Comparison of ENCODE assay signal across 23 mouse cellular contexts in genomic region chr11:9226399-9226798, GRCm38 (mm10). TPM values are rescaled to one million over a fixed set of nuclear protein-coding genes. Genes with fewer than 3 reads are reported as not detected.
"Had no signal": no experiment of that assay in that cellular context is flagged by ENCODE, and none has a peak within 500 bp of the region (broad histone marks: within the 10 kb centered on the region; RNA-seq: fewer than 3 reads in every experiment).

No protein-coding gene starts in this region.

- H3K4me2 ChIP-seq: limb, embryonic 13.5 days; liver, embryonic 12.5 days; liver, embryonic 15.5 days; lung, embryonic 14.5 days; midbrain, embryonic 11.5 days had no signal

- H3K36me3 ChIP-seq: limb, embryonic 10.5 days; limb, embryonic 13.5 days; liver, embryonic 12.5 days; liver, embryonic 15.5 days had no signal

- H3K4me1 ChIP-seq: limb, embryonic 10.5 days; limb, embryonic 13.5 days; liver, embryonic 12.5 days; liver, embryonic 15.5 days had no signal

- H3K4me3 ChIP-seq: layer of hippocampus, adult 2 months; limb, embryonic 10.5 days; limb, embryonic 13.5 days; liver, embryonic 12.5 days; liver, embryonic 15.5 days had no signal

- ATAC-seq: intestine, embryonic 16.5 days; liver, embryonic 12.5 days had no signal

- DNase-seq: kidney, adult 18-20 months; kidney, adult 9 months; kidney, postnatal 14 days; layer of hippocampus, adult 9-11 months; liver; lung, embryonic 14.5 days; midbrain, embryonic 14.5 days; right cerebral cortex, adult 18-20 months; right cerebral cortex, postnatal 14 days; right cerebral cortex, postnatal 4 days; thymus, adult 2 months; thymus, postnatal 14 days; thymus, postnatal 4 days had no signal

- H3K9ac ChIP-seq: limb, embryonic 13.5 days; liver, embryonic 12.5 days; liver, embryonic 15.5 days; lung, embryonic 14.5 days had no signal

- H3K9me3 ChIP-seq: limb, embryonic 10.5 days; limb, embryonic 13.5 days; liver, embryonic 12.5 days; liver, embryonic 15.5 days had no signal

- H3K27ac ChIP-seq: layer of hippocampus, adult 2 months; limb, embryonic 10.5 days; limb, embryonic 13.5 days; liver, embryonic 12.5 days; liver, embryonic 15.5 days; macrophage; stomach, postnatal 0 days had no signal

- H3K27me3 ChIP-seq: limb, embryonic 13.5 days; liver, embryonic 12.5 days; liver, embryonic 15.5 days had no signal

RNA-seq across cellular contexts. Expression of gene Abca13, which starts 34.7 kb away (rescaled TPM):
- polyA plus RNA-seq: neural tube, embryonic 11.5 days had no signal
